Mouse (Mus musculus): ENCODE data around the gene Arntl. TPM values are rescaled to one million over a fixed set of nuclear protein-coding genes. Genes with fewer than 3 reads are reported as not detected.

Gene Arntl
- total RNA-seq, 2 experiments from 2014 or later, result 34.9 to 40.3 TPM

- no peak for TF ChIP-seq CTCF (conservative IDR thresholded peaks at IDR 0.05)
- Histone ChIP-seq H3K4me3 (no peak overlapping the region), H3K27ac (no peak overlapping the region)
- no peak for DNase-seq (ENCODE audit: low spot score in 2 of 2)
These were observed 18.7 kb upstream of the Arntl start for GRCm38 (mm10) chr7:113188566-113188965.

GRCm38 (mm10) chr7:113191787-113192186 is 15.5 kb upstream of the Arntl start:
- H3K27ac ChIP-seq, result no peak overlapping the region
- DNase-seq (ENCODE audit: low spot score in 2 of 2), result no peak
- no peak overlapping the region for H3K4me3 ChIP-seq
- peak; percentile 54 for TF ChIP-seq CTCF (conservative IDR thresholded peaks at IDR 0.05)

- Histone ChIP-seq H3K4me3 (no peak overlapping the region), H3K27ac (no peak overlapping the region)
- no peak for TF ChIP-seq CTCF (conservative IDR thresholded peaks at IDR 0.05)
- DNase-seq (ENCODE audit: low spot score in 2 of 2), result no peak
These were observed 14.4 kb upstream of the Arntl start for GRCm38 (mm10) chr7:113192714-113193365.

- DNase-seq (ENCODE audit: low spot score in 2 of 2), result no peak
- H3K27ac ChIP-seq, result no peak overlapping the region
- H3K4me3 ChIP-seq, result no peak overlapping the region
- no peak for TF ChIP-seq CTCF (conservative IDR thresholded peaks at IDR 0.05)
These were observed 13.4 kb upstream of the Arntl start for GRCm38 (mm10) chr7:113193872-113194271.

- TF ChIP-seq CTCF (conservative IDR thresholded peaks at IDR 0.05), result no peak
- no peak for DNase-seq (ENCODE audit: low spot score in 2 of 2)
- H3K27ac ChIP-seq, result no peak overlapping the region; the same call in 1 of the 2 replicates
- H3K4me3 ChIP-seq, result no peak overlapping the region
These were observed 12.0 kb upstream of the Arntl start for GRCm38 (mm10) chr7:113195271-113195670.

- no peak for DNase-seq (ENCODE audit: low spot score in 2 of 2)
- no peak for TF ChIP-seq CTCF (conservative IDR thresholded peaks at IDR 0.05)
- H3K4me3 ChIP-seq, result no peak overlapping the region
- no peak overlapping the region for H3K27ac ChIP-seq
These were observed 11.1 kb upstream of the Arntl start for GRCm38 (mm10) chr7:113196171-113196570.

GRCm38 (mm10) chr7:113197161-113197775 is 10.0 kb upstream of the Arntl start:
- Histone ChIP-seq H3K27ac (no peak overlapping the region), H3K4me3 (no peak overlapping the region)
- TF ChIP-seq CTCF (conservative IDR thresholded peaks at IDR 0.05), result no peak
- no peak for DNase-seq (ENCODE audit: low spot score in 2 of 2)

- peak overlapping the region; percentile 40; the same call in 1 of the 2 replicates for H3K27ac ChIP-seq
- no peak for DNase-seq (ENCODE audit: low spot score in 2 of 2)
- H3K4me3 ChIP-seq, result no peak overlapping the region
- no peak for TF ChIP-seq CTCF (conservative IDR thresholded peaks at IDR 0.05)
These were observed 5.7 kb upstream of the Arntl start for GRCm38 (mm10) chr7:113201584-113201983.

GRCm38 (mm10) chr7:113207471-113208387 is 464 bp downstream of the Arntl start:
- DNase-seq (ENCODE audit: low spot score in 2 of 2), result peak; percentile 47 to 68
- TF ChIP-seq CTCF (conservative IDR thresholded peaks at IDR 0.05), result no peak

GRCm38 (mm10) chr7:113208388-113208753 is 1.1 kb downstream of the Arntl start:
- Histone ChIP-seq H3K4me3 (peak overlapping the region; percentile 97), H3K27ac (peak overlapping the region; percentile 95)
- no peak for TF ChIP-seq CTCF (conservative IDR thresholded peaks at IDR 0.05)
- no peak for DNase-seq (ENCODE audit: low spot score in 2 of 2)

More at GRCm38 (mm10) chr7:113207471-113208387, 464 bp downstream of the Arntl start:
- Histone ChIP-seq H3K4me3 (peak overlapping the region; percentile 97), H3K27ac (peak overlapping the region; percentile 95)

GRCm38 (mm10) chr7:113210441-113210840 is 3.2 kb downstream of the Arntl start:
- Histone ChIP-seq H3K27ac (peak overlapping the region; percentile 95), H3K4me3 (peak overlapping the region; percentile 97)
- no peak for DNase-seq (ENCODE audit: low spot score in 2 of 2)

GRCm38 (mm10) chr7:113214245-113215169 is 7.2 kb downstream of the Arntl start:
- no peak overlapping the region for H3K4me3 ChIP-seq
- TF ChIP-seq CTCF (conservative IDR thresholded peaks at IDR 0.05), result no peak
- H3K27ac ChIP-seq, result peak overlapping the region; percentile 48

More at GRCm38 (mm10) chr7:113210441-113210840, 3.2 kb downstream of the Arntl start:
- TF ChIP-seq CTCF (conservative IDR thresholded peaks at IDR 0.05), result no peak

More at GRCm38 (mm10) chr7:113214245-113215169, 7.2 kb downstream of the Arntl start:
- DNase-seq (ENCODE audit: low spot score in 2 of 2), result no peak

All from layer of hippocampus, adult 2 months (tissue).